Mouse (Mus musculus) midbrain, embryonic 14.5 days (tissue): ENCODE results near the gene Sv2b. TPM values are rescaled to one million over a fixed set of nuclear protein-coding genes. Genes with fewer than 3 reads are reported as not detected.

Experiments used
- ATAC-seq: fragments of 200-750 bp; cut with Nextera tagmentation; 2 replicates; pipeline ENCODE4 v1.8.0; 2017; ENCODE audit warnings: moderate number of reproducible peaks, moderate library complexity; ENCODE audit not compliant: low FRiP score, low TSS enrichment
- DNase-seq: peaks from one replicate; pipeline ENCODE4 v3.0.0-alpha.2; 2015
- H3K27ac ChIP-seq: fragments of 300-500 bp; sonication (generic); replicated peaks from 2 replicates; pipeline ENCODE4 v1.5.1; 2014; ENCODE audit warnings: mild to moderate bottlenecking, low read depth, low read length, moderate library complexity
- H3K27me3 ChIP-seq: fragments of 300-500 bp; sonication (generic); 2 replicates; pipeline ENCODE4 v1.6.1; 2014; ENCODE audit warnings: low read length, control low read depth, mixed read lengths; ENCODE audit not compliant: control insufficient read depth, insufficient read depth
- H3K36me3 ChIP-seq: fragments of 300-500 bp; sonication (generic); 2 replicates; pipeline ENCODE4 v1.6.1; 2014; ENCODE audit warnings: low read length, control low read depth; ENCODE audit not compliant: control insufficient read depth, insufficient read depth
- H3K4me1 ChIP-seq: fragments of 300-500 bp; sonication (generic); 2 replicates; pipeline ENCODE4 v1.6.1; 2014; ENCODE audit warnings: mild to moderate bottlenecking, antibody characterized with exemption, low read length, control low read depth; ENCODE audit not compliant: control insufficient read depth, insufficient read depth
- H3K4me2 ChIP-seq: fragments of 300-500 bp; sonication (generic); 2 replicates; pipeline ENCODE4 v1.6.1; 2014; ENCODE audit warnings: mild to moderate bottlenecking, low read length, moderate library complexity
- H3K4me3 ChIP-seq: fragments of 300-500 bp; sonication (generic); replicated peaks from 2 replicates; pipeline ENCODE4 v1.5.1; 2014; ENCODE audit warnings: low read depth, low read length
- H3K9ac ChIP-seq: fragments of 300-500 bp; sonication (generic); replicated peaks from 2 replicates; pipeline ENCODE4 v1.6.1; 2014; ENCODE audit warnings: mild to moderate bottlenecking, low read length, moderate library complexity
- H3K9me3 ChIP-seq: fragments of 300-500 bp; sonication (generic); 2 replicates; pipeline ENCODE4 v1.6.1; 2016; ENCODE audit warnings: low read length, control low read depth, mixed read lengths; ENCODE audit not compliant: control insufficient read depth
- WGBS: fragments of 180-500 bp; shearing (Covaris S2); extraction: QIAGEN DNeasy Blood & Tissue Kit; methylation state at CpG from one replicate; pipeline ENCODE4 v1.1.7; 2014; 5-methylcytosine and 5-hydroxymethylcytosine counted together
- polyA plus RNA-seq: library from polyadenylated mRNA; unstranded; fragments of >200 nt; fragmentation: Nextera tagmentation; extraction: Ambion mirVana; gene quantifications from 2 replicates; pipeline ENCODE4 v1.2.1, GENCODE M21; 2014

Gene Sv2b
- polyA plus RNA-seq, 1 experiment from 2014 or later = 5.9 TPM

DNA sequence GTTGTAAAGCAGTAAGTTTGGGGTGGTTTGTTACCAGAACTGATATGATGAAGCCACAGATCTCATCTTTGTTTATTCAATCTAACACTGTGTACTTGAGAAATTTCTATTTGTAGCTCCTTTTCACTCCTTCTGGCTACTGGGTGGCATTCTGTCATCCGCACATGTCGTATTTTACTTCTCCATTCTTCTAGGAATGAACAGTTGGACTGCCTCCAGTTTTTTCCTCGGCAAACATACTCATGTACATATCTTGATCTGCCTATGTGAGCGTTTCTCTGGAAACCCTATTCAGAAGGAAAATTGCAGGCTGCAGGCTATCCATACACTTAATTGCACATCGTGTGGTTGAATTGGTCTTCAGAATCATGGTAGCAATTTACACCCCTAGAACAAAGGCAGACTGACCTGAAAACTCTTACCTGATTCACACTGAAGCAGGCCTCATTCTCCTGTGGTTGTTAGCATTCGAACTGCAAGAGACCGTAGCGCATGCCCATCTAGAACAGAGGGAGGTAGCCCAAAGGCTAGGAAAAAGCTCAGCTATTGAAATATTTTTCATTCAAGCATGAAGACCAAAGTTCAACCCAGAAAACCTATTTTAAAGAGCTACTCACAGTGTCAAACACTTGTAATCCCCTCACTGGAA, 231.4 kb downstream of the Sv2b start:
- Histone ChIP-seq H3K9ac (no peak overlapping the region), H3K36me3 (no peaks in the 10 kb centered on the region), H3K4me1 (no peaks in the 10 kb centered on the region), H3K27me3 (no peaks in the 10 kb centered on the region), H3K4me3 (no peak overlapping the region), H3K4me2 (no peak overlapping the region), H3K9me3 (no peaks in the 10 kb centered on the region), H3K27ac (no peak overlapping the region)
- WGBS = 72% methylated on average over 8 of the region's 8 CpGs
- ATAC-seq (no peak), DNase-seq (no peak)

Other genes starting within 250 kb of the Sv2b start
- 17.1 and 18.9 TPM in 2 replicates for gene Akap13, start 146.3 kb upstream of the Sv2b start, polyA plus RNA-seq